Mouse (Mus musculus): ENCODE measurements around the gene Tspan15. TPM values are rescaled to one million over a fixed set of nuclear protein-coding genes. Genes with fewer than 3 reads are reported as not detected.

Gene Tspan15
- polyA plus RNA-seq, 1 experiment: 504 TPM

DNA sequence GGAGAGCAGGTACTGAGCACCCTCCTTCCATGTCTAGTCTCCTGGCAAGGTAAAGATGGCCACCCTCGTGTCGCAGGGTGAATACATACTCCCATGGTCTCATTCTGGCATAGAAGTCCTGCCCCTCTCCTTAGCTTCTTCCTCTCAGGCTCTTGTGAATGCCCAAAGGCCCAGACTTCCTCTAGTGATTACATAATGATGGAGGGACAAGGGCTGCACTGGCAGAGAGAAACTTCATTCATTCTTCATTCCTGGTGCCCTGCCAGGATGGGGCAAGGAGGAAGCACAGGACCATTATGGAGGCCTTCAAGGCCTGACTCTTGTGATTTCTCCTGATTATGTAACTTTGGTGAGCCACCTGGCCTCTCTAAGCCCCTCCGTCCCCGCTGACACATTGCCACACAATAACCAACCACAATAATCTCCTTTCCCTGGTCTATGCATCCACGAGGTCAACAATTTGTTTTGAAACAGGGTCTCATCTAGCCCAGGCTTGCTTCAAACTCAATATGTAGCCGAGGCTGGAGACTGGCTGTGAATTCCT is 48.5 kb downstream of the Tspan15 start:
- WGBS: 64% methylated on average over 6 of the region's 6 CpGs
- no peak overlapping the region for H3K4me3 ChIP-seq (ENCODE audit: low read depth, low read length)

DNA sequence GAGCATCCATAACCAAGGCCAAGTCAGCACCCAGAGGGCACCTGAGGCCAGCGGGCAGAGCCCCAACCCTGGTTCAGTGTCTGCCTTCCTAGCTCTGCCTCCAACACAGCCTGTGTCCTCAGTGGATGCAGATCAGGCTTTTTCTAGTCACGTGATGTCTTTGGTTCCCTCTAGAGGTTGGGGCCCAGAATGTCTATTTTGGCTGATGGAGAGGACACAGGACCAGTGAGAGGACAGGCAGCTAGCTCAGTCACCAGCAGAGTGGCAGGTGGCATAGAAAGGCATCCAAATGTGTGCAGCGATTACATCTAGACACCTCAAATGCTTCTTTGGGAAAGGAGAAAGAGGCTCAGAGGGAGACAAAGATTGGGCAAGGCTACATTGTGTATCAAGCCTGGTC is 49.4 kb downstream of the Tspan15 start:
- 0 out of 2 replicates have a peak, but pooled peaks cover 3% of the 10 kb centered on the region for H3K36me3 ChIP-seq (ENCODE audit: control insufficient read depth, insufficient read depth, low read length)
- WGBS: 53% methylated on average over 3 of the region's 3 CpGs
- H3K4me3 ChIP-seq (ENCODE audit: low read depth, low read length): no peak overlapping the region
- H3K27ac ChIP-seq (ENCODE audit: insufficient read depth, low read depth, low read length): no peak overlapping the region
- H3K4me1 ChIP-seq (ENCODE audit: control insufficient read depth, insufficient read depth, insufficient read length, low read length): no peaks in the 10 kb centered on the region
- TF ChIP-seq POLR2A (IDR thresholded peaks at IDR 0.05; ENCODE audit: low read depth, low read length): no peak
- no peak for TF ChIP-seq CTCF (IDR thresholded peaks at IDR 0.05; ENCODE audit: extremely low read depth, insufficient read length, insufficient replicate concordance, low read depth, low read length)
- no peaks in the 10 kb centered on the region for H3K27me3 ChIP-seq (ENCODE audit: control insufficient read depth, insufficient read depth, low read length)

More for the DNA sequence above, 48.5 kb downstream of the Tspan15 start:
- Histone ChIP-seq H3K4me1 (ENCODE audit: control insufficient read depth, insufficient read depth, insufficient read length, low read length) (no peaks in the 10 kb centered on the region), H3K36me3 (ENCODE audit: control insufficient read depth, insufficient read depth, low read length) (peaks cover 9% of the 10 kb centered on the region; the same call in 1 of the 2 replicates), H3K27me3 (ENCODE audit: control insufficient read depth, insufficient read depth, low read length) (no peaks in the 10 kb centered on the region), H3K27ac (ENCODE audit: insufficient read depth, low read depth, low read length) (no peak overlapping the region)
- TF ChIP-seq POLR2A (IDR thresholded peaks at IDR 0.05; ENCODE audit: low read depth, low read length) (no peak), CTCF (IDR thresholded peaks at IDR 0.05; ENCODE audit: extremely low read depth, insufficient read length, insufficient replicate concordance, low read depth, low read length) (no peak)

GRCm38 (mm10) chr10:62179944-62180343 is 51.1 kb downstream of the Tspan15 start:
- Histone ChIP-seq H3K4me3 (ENCODE audit: low read depth, low read length) (no peak overlapping the region), H3K36me3 (ENCODE audit: control insufficient read depth, insufficient read depth, low read length) (no peaks in the 10 kb centered on the region), H3K27ac (ENCODE audit: insufficient read depth, low read depth, low read length) (no peak overlapping the region), H3K4me1 (ENCODE audit: control insufficient read depth, insufficient read depth, insufficient read length, low read length) (no peaks in the 10 kb centered on the region), H3K27me3 (ENCODE audit: control insufficient read depth, insufficient read depth, low read length) (no peaks in the 10 kb centered on the region)
- WGBS: 76% methylated on average over 3 of the region's 3 CpGs
- TF ChIP-seq CTCF (IDR thresholded peaks at IDR 0.05; ENCODE audit: extremely low read depth, insufficient read length, insufficient replicate concordance, low read depth, low read length): no peak
- TF ChIP-seq POLR2A (IDR thresholded peaks at IDR 0.05; ENCODE audit: low read depth, low read length): no peak

DNA sequence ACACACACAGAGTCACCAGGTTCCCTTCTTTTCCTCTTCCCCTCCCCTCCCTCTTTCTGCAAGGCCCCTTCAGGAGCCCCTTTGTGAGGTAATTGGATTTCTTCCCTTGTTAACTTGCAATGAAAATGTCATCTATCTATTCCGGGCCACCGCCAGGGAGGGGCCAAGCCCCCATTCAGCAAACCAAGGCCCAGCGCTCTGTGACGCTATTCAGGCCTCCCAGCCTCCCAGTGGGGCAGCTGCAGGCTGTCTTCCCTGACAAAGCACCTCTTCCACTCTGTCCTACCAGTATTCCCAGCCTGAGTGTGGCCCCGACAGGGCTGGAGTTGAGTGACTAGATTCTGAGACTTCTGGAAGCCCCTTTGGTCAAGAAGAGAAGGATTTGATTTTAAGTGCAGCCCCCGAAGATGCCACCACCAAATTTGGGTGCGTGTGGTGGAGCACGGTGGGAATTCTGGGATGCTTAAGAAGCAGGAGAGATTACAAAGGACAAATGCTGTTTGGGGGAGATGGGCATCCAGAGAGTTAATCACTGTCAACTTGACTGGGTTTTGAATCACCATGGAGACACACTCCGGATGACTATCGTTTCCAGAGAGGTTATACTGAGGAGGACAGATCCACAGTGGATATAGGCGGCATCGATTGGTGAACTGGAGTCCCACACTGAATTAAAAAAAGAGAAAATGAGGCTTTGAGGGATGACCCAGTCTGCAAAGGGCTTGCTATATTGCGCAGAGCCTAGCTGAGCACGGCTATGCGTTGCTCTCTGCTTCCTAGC is 56.3 kb downstream of the Tspan15 start:
- no peak overlapping the region for H3K27ac ChIP-seq (ENCODE audit: insufficient read depth, low read depth, low read length)
- no peaks in the 10 kb centered on the region for H3K36me3 ChIP-seq (ENCODE audit: control insufficient read depth, insufficient read depth, low read length)
- H3K4me3 ChIP-seq (ENCODE audit: low read depth, low read length): no peak overlapping the region
- TF ChIP-seq POLR2A (IDR thresholded peaks at IDR 0.05; ENCODE audit: low read depth, low read length) (no peak), CTCF (IDR thresholded peaks at IDR 0.05; ENCODE audit: extremely low read depth, insufficient read length, insufficient replicate concordance, low read depth, low read length) (no peak)
- no peaks in the 10 kb centered on the region for H3K4me1 ChIP-seq (ENCODE audit: control insufficient read depth, insufficient read depth, insufficient read length, low read length)
- 61% methylated on average over 15 of the region's 15 CpGs for WGBS
- no peaks in the 10 kb centered on the region for H3K27me3 ChIP-seq (ENCODE audit: control insufficient read depth, insufficient read depth, low read length)

DNA sequence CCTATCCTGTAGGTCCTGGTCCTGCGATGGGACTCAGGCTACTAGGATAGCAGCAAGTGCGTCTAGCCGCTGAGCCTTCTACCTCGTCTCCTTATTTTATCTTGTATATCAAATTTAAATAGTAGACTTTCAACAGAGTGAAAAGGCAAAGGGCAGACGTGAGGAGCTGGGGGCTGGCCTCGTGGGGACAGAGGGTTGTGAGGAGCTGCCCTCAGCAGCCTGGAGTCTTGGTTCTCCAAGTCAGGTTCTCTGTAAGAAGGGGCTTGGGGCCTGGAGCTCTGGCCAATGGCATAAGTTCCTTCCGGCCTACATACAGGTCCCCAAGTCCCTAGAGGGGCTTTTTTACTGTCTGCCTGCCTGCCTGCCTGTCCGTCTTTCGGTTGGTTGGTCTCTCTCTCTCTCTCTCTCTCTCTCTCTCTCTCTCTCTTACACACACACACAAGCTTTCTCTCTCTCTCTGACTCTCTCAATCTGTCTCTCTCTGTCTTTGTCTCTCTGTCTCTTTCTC is 57.1 kb downstream of the Tspan15 start:
- Histone ChIP-seq H3K36me3 (ENCODE audit: control insufficient read depth, insufficient read depth, low read length) (no peaks in the 10 kb centered on the region), H3K27me3 (ENCODE audit: control insufficient read depth, insufficient read depth, low read length) (no peaks in the 10 kb centered on the region), H3K27ac (ENCODE audit: insufficient read depth, low read depth, low read length) (no peak overlapping the region), H3K4me3 (ENCODE audit: low read depth, low read length) (no peak overlapping the region), H3K4me1 (ENCODE audit: control insufficient read depth, insufficient read depth, insufficient read length, low read length) (no peaks in the 10 kb centered on the region)
- TF ChIP-seq CTCF (IDR thresholded peaks at IDR 0.05; ENCODE audit: extremely low read depth, insufficient read length, insufficient replicate concordance, low read depth, low read length) (no peak), POLR2A (IDR thresholded peaks at IDR 0.05; ENCODE audit: low read depth, low read length) (no peak)
- 27% methylated on average over 9 of the region's 9 CpGs for WGBS

DNA sequence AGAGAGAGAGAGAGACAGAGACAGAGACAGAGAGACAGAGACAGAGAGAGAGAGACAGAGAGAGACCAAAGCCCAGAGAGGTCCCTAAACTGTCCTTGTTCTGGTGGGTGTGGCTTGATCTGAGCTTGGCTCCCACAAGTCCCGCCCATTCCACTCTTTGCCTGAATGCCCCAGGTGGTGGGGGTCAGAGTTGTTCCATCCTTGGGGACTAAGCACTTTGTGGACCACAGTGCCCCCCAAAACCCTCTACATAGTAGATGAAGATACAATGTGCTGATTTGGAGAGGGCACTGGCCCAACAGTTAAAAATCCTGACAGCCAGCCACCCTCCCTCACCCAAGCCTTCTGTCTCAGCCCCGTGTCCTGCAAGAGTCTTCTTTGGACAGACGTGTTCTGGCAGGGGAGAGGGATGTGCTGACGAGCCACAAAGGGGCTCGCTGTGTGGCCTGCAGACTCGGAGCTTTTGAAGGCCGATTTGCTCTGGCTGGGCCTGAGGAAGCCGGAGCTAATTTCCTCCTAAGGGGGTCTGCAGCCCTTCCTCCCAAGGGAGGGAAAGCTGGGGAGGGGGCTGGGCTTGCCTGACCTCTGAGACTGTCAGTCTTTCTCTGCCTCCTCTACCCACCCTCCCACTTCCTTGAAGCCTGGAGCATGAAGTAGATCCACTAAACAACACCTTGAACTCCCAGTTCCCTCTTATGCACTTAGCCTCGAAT is 58.1 kb downstream of the Tspan15 start:
- Histone ChIP-seq H3K27me3 (ENCODE audit: control insufficient read depth, insufficient read depth, low read length) (no peaks in the 10 kb centered on the region), H3K27ac (ENCODE audit: insufficient read depth, low read depth, low read length) (no peak overlapping the region), H3K4me3 (ENCODE audit: low read depth, low read length) (no peak overlapping the region), H3K36me3 (ENCODE audit: control insufficient read depth, insufficient read depth, low read length) (no peaks in the 10 kb centered on the region), H3K4me1 (ENCODE audit: control insufficient read depth, insufficient read depth, insufficient read length, low read length) (no peaks in the 10 kb centered on the region)
- no peak for TF ChIP-seq POLR2A (IDR thresholded peaks at IDR 0.05; ENCODE audit: low read depth, low read length)
- TF ChIP-seq CTCF (IDR thresholded peaks at IDR 0.05; ENCODE audit: extremely low read depth, insufficient read length, insufficient replicate concordance, low read depth, low read length): no peak
- 23% methylated on average over 9 of the region's 9 CpGs for WGBS

DNA sequence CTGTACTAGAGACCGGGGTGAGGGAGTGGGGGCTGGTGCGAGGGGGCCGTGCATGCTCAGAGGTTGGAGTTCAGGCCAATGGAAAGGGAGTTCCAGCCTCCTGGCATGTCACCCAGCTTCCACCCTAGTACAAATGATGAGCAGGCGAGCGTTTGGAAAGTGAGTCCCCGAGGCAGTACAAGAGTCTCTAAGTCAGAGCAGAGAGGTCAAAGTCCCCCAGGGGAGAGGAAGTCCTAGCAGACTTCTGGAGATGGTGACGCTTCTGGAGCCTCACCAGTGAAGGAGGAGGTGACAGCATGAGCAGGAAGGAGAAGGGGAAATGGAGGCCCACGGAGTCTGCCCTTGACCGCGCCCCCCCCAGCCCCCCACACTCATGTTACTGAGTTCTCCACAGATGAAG is 68.6 kb downstream of the Tspan15 start:
- Histone ChIP-seq H3K27me3 (ENCODE audit: control insufficient read depth, insufficient read depth, low read length) (no peaks in the 10 kb centered on the region), H3K36me3 (ENCODE audit: control insufficient read depth, insufficient read depth, low read length) (no peaks in the 10 kb centered on the region), H3K27ac (ENCODE audit: insufficient read depth, low read depth, low read length) (no peak overlapping the region), H3K4me3 (ENCODE audit: low read depth, low read length) (no peak overlapping the region), H3K4me1 (ENCODE audit: control insufficient read depth, insufficient read depth, insufficient read length, low read length) (no peaks in the 10 kb centered on the region)
- WGBS: 21% methylated on average over 10 of the region's 10 CpGs
- TF ChIP-seq POLR2A (IDR thresholded peaks at IDR 0.05; ENCODE audit: low read depth, low read length) (no peak), CTCF (IDR thresholded peaks at IDR 0.05; ENCODE audit: extremely low read depth, insufficient read length, insufficient replicate concordance, low read depth, low read length) (no peak)

Data from small intestine, adult 2 months (tissue).